ENCODE assay signal across 16 mouse cellular contexts in genomic region chr11:116470249-116470648, GRCm38 (mm10). TPM values are rescaled to one million over a fixed set of nuclear protein-coding genes. Genes with fewer than 3 reads are reported as not detected.
DNase-seq lines count a peak whose midpoint lies in the region; ATAC-seq and TF ChIP-seq lines count a peak whose summit lies in the region.
"Had no signal": no experiment of that assay in that cellular context is flagged by ENCODE, and none has a peak within 500 bp of the region (broad histone marks: within the 10 kb centered on the region; RNA-seq: fewer than 3 reads in every experiment).

No protein-coding gene starts in this region.

- peaks cover 3 to 5% of the 10 kb centered on the region in 2 experiments; a peak in 2 of 4 replicates for H3K4me1 ChIP-seq in heart, embryonic 14.5 days (ENCODE audit: control insufficient read depth in 2 of 2, insufficient read depth in 2 of 2, low read length in 2 of 2)
- peaks cover 5% of the 10 kb centered on the region; the same call in 1 of the 2 replicates for H3K4me1 ChIP-seq in kidney, adult 2 months (ENCODE audit: control insufficient read depth, insufficient read depth, low read length)
- no peaks in the 10 kb centered on the region for H3K4me1 ChIP-seq in kidney, embryonic 16.5 days (ENCODE audit: insufficient read depth, low read length)
- peaks cover 4% of the 10 kb centered on the region; the same call in 1 of the 2 replicates for H3K4me1 ChIP-seq in liver, postnatal 0 days (ENCODE audit: insufficient read depth)
- H3K4me1 ChIP-seq in forebrain, embryonic 10.5 days, result peaks cover 4% of the 10 kb centered on the region; the same call in 1 of the 2 replicates
- H3K4me1 ChIP-seq: limb, embryonic 12.5 days had no signal

- peaks cover 57% of the 10 kb centered on the region for H3K36me3 ChIP-seq in heart, embryonic 14.5 days (ENCODE audit: control insufficient read depth, insufficient read depth, low read length)
- H3K36me3 ChIP-seq in kidney, adult 2 months (ENCODE audit: control insufficient read depth, insufficient read depth, low read length), result peaks cover 2% of the 10 kb centered on the region; the same call in 1 of the 2 replicates
- H3K36me3 ChIP-seq in kidney, embryonic 16.5 days (ENCODE audit: insufficient read depth, low read length), result peaks cover 47% of the 10 kb centered on the region
- peaks cover 32% of the 10 kb centered on the region for H3K36me3 ChIP-seq in liver, postnatal 0 days (replicated peaks; ENCODE audit: insufficient read depth, low read length)
- H3K36me3 ChIP-seq in forebrain, embryonic 10.5 days (replicated peaks), result peaks cover 62% of the 10 kb centered on the region

- ATAC-seq in heart, embryonic 14.5 days (ENCODE audit: insufficient number of reproducible peaks, insufficient read depth, low FRiP score, low read depth), result no peak
- ATAC-seq in kidney, embryonic 16.5 days (ENCODE audit: low FRiP score, low TSS enrichment), result no peak
- peak; percentile 62 for ATAC-seq in liver, postnatal 0 days

- no peak for TF ChIP-seq EP300 in liver, postnatal 0 days (IDR thresholded peaks at IDR 0.05; ENCODE audit: low read depth)

- H3K27me3 ChIP-seq in heart, embryonic 14.5 days (ENCODE audit: control insufficient read depth, insufficient read depth, low read length), result no peaks in the 10 kb centered on the region
- no peaks in the 10 kb centered on the region for H3K27me3 ChIP-seq in kidney, adult 2 months (replicated peaks; ENCODE audit: control insufficient read depth, insufficient read depth, low read length)
- no peaks in the 10 kb centered on the region for H3K27me3 ChIP-seq in kidney, embryonic 16.5 days (ENCODE audit: insufficient read depth, low read length)
- H3K27me3 ChIP-seq in liver, postnatal 0 days (ENCODE audit: insufficient read depth, low read length), result no peaks in the 10 kb centered on the region
- H3K27me3 ChIP-seq in forebrain, embryonic 10.5 days (ENCODE audit: poor library complexity, severe bottlenecking), result no peaks in the 10 kb centered on the region
- H3K27me3 ChIP-seq: limb, embryonic 12.5 days had no signal

- H3K27ac ChIP-seq in heart, embryonic 14.5 days (replicated peaks in 1 of 2; ENCODE audit: control insufficient read depth in 1 of 2, insufficient read depth in 1 of 2, low read depth in 2 of 2, low read length in 2 of 2), result peak overlapping the region; percentile 52 to 72; a peak in 3 of 4 replicates
- H3K27ac ChIP-seq in kidney, adult 2 months (ENCODE audit: insufficient read depth, low read depth, low read length), result no peak overlapping the region
- no peak overlapping the region for H3K27ac ChIP-seq in kidney, embryonic 16.5 days (ENCODE audit: low read length)
- H3K27ac ChIP-seq in liver, postnatal 0 days (ENCODE audit: low read depth), result no peak overlapping the region
- H3K27ac ChIP-seq in forebrain, embryonic 10.5 days, result no peak overlapping the region
- H3K27ac ChIP-seq: limb, embryonic 12.5 days had no signal

- WGBS in heart, embryonic 14.5 days, result 85% methylated on average over 3 of the region's 3 CpGs
- 73% methylated on average over 3 of the region's 3 CpGs for WGBS in kidney, adult 2 months
- WGBS in kidney, embryonic 16.5 days, result 79% methylated on average over 3 of the region's 3 CpGs
- WGBS in liver, postnatal 0 days (ENCODE audit: insufficient replicate concordance), result 75% methylated on average over 3 of the region's 3 CpGs
- 85% methylated on average over 3 of the region's 3 CpGs for WGBS in forebrain, embryonic 10.5 days

- DNase-seq in heart, postnatal 36 days, result no peak
- peak; percentile 80 for DNase-seq in kidney, adult 2 months
- peak; percentile 54 to 74 for DNase-seq in kidney, postnatal 25 days
- DNase-seq in liver, postnatal 0 days, result no peak
- DNase-seq in cerebellum, adult 9-10 months, result no peak
- DNase-seq in forebrain, embryonic 10.5 days (ENCODE audit: extremely low spot score, low spot score), result no peak
- DNase-seq: cerebellum, adult 9-11 months; layer of hippocampus, adult 9-11 months; midbrain, embryonic 14.5 days; thymus, postnatal 4 days had no signal

- no peak for TF ChIP-seq CTCF in kidney, adult 2 months (conservative IDR thresholded peaks at IDR 0.05; ENCODE audit: insufficient read depth, insufficient read length, low read depth, low read length)
- TF ChIP-seq CTCF in liver, postnatal 0 days (IDR thresholded peaks at IDR 0.05; ENCODE audit: low read depth), result no peak

- H3K4me3 ChIP-seq in heart, embryonic 14.5 days (ENCODE audit: control insufficient read depth in 1 of 2, insufficient read depth in 1 of 2, low read depth in 1 of 2, low read length in 2 of 2), result no peak overlapping the region
- H3K4me3 ChIP-seq in kidney, adult 2 months (ENCODE audit: insufficient read depth, low read depth, low read length), result no peak overlapping the region
- H3K4me3 ChIP-seq in kidney, embryonic 16.5 days (ENCODE audit: low read length), result no peak overlapping the region
- H3K4me3 ChIP-seq in liver, postnatal 0 days (ENCODE audit: low read depth, low read length), result no peak overlapping the region
- H3K4me3 ChIP-seq in forebrain, embryonic 10.5 days, result no peak overlapping the region
- H3K4me3 ChIP-seq: limb, embryonic 12.5 days had no signal

- no peak overlapping the region for H3K4me2 ChIP-seq in heart, embryonic 14.5 days (ENCODE audit: low read length)
- no peak overlapping the region for H3K4me2 ChIP-seq in kidney, embryonic 16.5 days (replicated peaks; ENCODE audit: low read depth, low read length)
- no peak overlapping the region for H3K4me2 ChIP-seq in liver, postnatal 0 days (ENCODE audit: low read depth, low read length)
- H3K4me2 ChIP-seq: limb, embryonic 12.5 days had no signal

- intact Hi-C loops in heart, postnatal 36 days (cut with DNase I), result no loop called here

- no peaks in the 10 kb centered on the region for H3K9me3 ChIP-seq in heart, embryonic 14.5 days (ENCODE audit: control insufficient read depth, low read length)
- H3K9me3 ChIP-seq in kidney, embryonic 16.5 days (ENCODE audit: low read length), result no peaks in the 10 kb centered on the region
- no peaks in the 10 kb centered on the region for H3K9me3 ChIP-seq in liver, postnatal 0 days (ENCODE audit: low read length)
- no peaks in the 10 kb centered on the region for H3K9me3 ChIP-seq in forebrain, embryonic 10.5 days
- H3K9me3 ChIP-seq: limb, embryonic 12.5 days had no signal

- TF ChIP-seq POLR2A in kidney, adult 2 months (IDR thresholded peaks at IDR 0.05; ENCODE audit: low read depth, low read length), result no peak

- no peak overlapping the region; the same call in 1 of the 2 replicates for H3K9ac ChIP-seq in heart, embryonic 14.5 days (ENCODE audit: low read length)
- H3K9ac ChIP-seq in kidney, embryonic 16.5 days (replicated peaks; ENCODE audit: low read length), result no peak overlapping the region
- H3K9ac ChIP-seq in liver, postnatal 0 days (replicated peaks), result no peak overlapping the region

RNA-seq across cellular contexts. Expression of gene Qrich2, which starts 4.2 kb away (rescaled TPM):
- not detected in 2 replicates for polyA plus RNA-seq in heart, embryonic 14.5 days (2014; fragmentation: Nextera tagmentation; extraction: Ambion mirVana)
- under 1 TPM in 1 of 2 experiments, not detected in 1; 0.11 TPM for total RNA-seq in heart, postnatal 36 days (2021)
- 0.08 and 0.24 TPM in 2 replicates for polyA plus RNA-seq in kidney, adult 2 months (2012; rRNA removed)
- 0.15 and 0.32 TPM in 2 replicates for polyA plus RNA-seq in kidney, embryonic 16.5 days (2015; fragmentation: Nextera tagmentation; extraction: Ambion mirVana)
- polyA plus RNA-seq in liver, postnatal 0 days (2015; fragmentation: Nextera tagmentation; extraction: Ambion mirVana), result 0.06 TPM in 1 of 2 replicates, not detected in the other
- polyA plus RNA-seq in forebrain, embryonic 10.5 days (2016; fragmentation: Nextera tagmentation; extraction: Ambion mirVana), result 0.16 and 0.24 TPM in 2 replicates
- total RNA-seq: gastrocnemius, postnatal 25 days had no signal
- polyA plus RNA-seq: frontal cortex, adult 2 months; lung, embryonic 16.5 days; midbrain, embryonic 14.5 days had no signal

RNA-seq across cellular contexts. Expression of gene Prpsap1, which starts 23.8 kb away (rescaled TPM):
- polyA plus RNA-seq in heart, embryonic 14.5 days (2014; fragmentation: Nextera tagmentation; extraction: Ambion mirVana), result 89.8 and 93.4 TPM in 2 replicates
- total RNA-seq in heart, postnatal 36 days (2021), result 10 to 100 TPM; 30.9 to 34.6 TPM
- polyA plus RNA-seq in kidney, adult 2 months (2012; rRNA removed), result 87.5 and 91.1 TPM in 2 replicates
- polyA plus RNA-seq in kidney, embryonic 16.5 days (2015; fragmentation: Nextera tagmentation; extraction: Ambion mirVana), result 217 and 226 TPM in 2 replicates
- polyA plus RNA-seq in liver, postnatal 0 days (2015; fragmentation: Nextera tagmentation; extraction: Ambion mirVana), result 64.4 and 67.4 TPM in 2 replicates
- 200 and 209 TPM in 2 replicates for polyA plus RNA-seq in forebrain, embryonic 10.5 days (2016; fragmentation: Nextera tagmentation; extraction: Ambion mirVana)

RNA-seq across cellular contexts. Expression of gene Ubald2, which starts 36.4 kb away (rescaled TPM):
- 53.4 and 62.9 TPM in 2 replicates for polyA plus RNA-seq in heart, embryonic 14.5 days (2014; fragmentation: Nextera tagmentation; extraction: Ambion mirVana)
- 10 to 100 TPM; 40.4 to 44.9 TPM for total RNA-seq in heart, postnatal 36 days (2021)
- 195 and 211 TPM in 2 replicates for polyA plus RNA-seq in kidney, adult 2 months (2012; rRNA removed)
- polyA plus RNA-seq in kidney, embryonic 16.5 days (2015; fragmentation: Nextera tagmentation; extraction: Ambion mirVana), result 51.2 and 51.4 TPM in 2 replicates
- polyA plus RNA-seq in liver, postnatal 0 days (2015; fragmentation: Nextera tagmentation; extraction: Ambion mirVana), result 29.2 and 29.8 TPM in 2 replicates
- polyA plus RNA-seq in forebrain, embryonic 10.5 days (2016; fragmentation: Nextera tagmentation; extraction: Ambion mirVana), result 31.6 and 33.1 TPM in 2 replicates

RNA-seq across cellular contexts. Expression of gene Rnf157, which starts 57.4 kb away (rescaled TPM):
- 8.3 and 8.4 TPM in 2 replicates for polyA plus RNA-seq in heart, embryonic 14.5 days (2014; fragmentation: Nextera tagmentation; extraction: Ambion mirVana)
- 1 to 10 TPM; 5.8 to 6.1 TPM for total RNA-seq in heart, postnatal 36 days (2021)
- polyA plus RNA-seq in kidney, adult 2 months (2012; rRNA removed), result 2.5 and 2.9 TPM in 2 replicates
- polyA plus RNA-seq in kidney, embryonic 16.5 days (2015; fragmentation: Nextera tagmentation; extraction: Ambion mirVana), result 6.1 and 6.8 TPM in 2 replicates
- polyA plus RNA-seq in liver, postnatal 0 days (2015; fragmentation: Nextera tagmentation; extraction: Ambion mirVana), result 1.5 and 2.2 TPM in 2 replicates
- 5.5 and 5.7 TPM in 2 replicates for polyA plus RNA-seq in forebrain, embryonic 10.5 days (2016; fragmentation: Nextera tagmentation; extraction: Ambion mirVana)

Comparison
In these comparisons a context has a peak if more than half of its experiments do, and no peak if none do; other contexts are left out.
1. H3K27ac ChIP-seq: peak in heart, embryonic 14.5 days (2 of 2); none in kidney, adult 2 months (single experiment), kidney, embryonic 16.5 days (single experiment), liver, postnatal 0 days (single experiment) and forebrain, embryonic 10.5 days (single experiment).
2. DNase-seq: peak in kidney, adult 2 months (single experiment) and kidney, postnatal 25 days (2 of 2); none in heart, postnatal 36 days (0 of 2), liver, postnatal 0 days (single experiment), cerebellum, adult 9-10 months (single experiment) and forebrain, embryonic 10.5 days (single experiment).